Mouse (Mus musculus): ENCODE measurements around the gene Ipo11.

Ipo11 gene

DNA sequence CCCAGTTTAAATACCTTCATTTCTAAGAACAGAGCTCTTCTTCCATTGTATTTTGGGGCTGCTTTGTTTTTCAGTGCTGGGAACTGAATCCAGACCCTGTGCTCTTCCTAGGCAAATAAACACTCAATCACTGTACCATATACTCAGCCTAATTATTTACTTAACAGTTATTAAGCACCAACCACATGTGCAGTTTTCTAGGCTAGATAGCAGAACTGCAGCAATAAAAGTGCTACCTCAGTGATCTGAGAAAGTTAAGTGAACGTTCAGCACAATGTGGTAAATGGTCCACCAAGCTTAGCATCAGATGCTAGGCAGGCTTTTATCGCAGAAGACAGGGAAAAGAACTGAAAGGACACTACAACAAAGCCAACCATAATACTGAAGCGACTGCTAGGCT is 32.1 kb downstream of the Ipo11 start:
- DNase-seq (ENCODE audit: extremely low spot score) = no peak

DNA sequence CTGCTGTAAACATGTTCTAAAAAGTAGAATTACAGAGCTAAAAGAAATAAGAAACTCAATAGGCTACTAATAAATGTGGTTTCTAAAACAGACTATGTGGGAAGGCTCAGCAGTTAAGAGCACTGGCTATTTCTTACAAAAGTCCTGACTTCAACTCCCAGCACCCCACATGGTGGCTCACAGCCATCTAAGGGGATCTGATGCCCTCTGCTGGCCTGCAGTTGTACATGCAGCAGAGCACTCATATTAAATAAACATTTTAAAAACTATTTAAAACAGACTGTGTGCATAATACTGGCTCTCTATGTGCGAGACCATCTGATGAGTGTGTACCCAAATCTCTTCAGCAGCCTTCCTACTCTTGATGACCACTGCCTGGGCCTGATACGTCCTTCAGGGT is 42.5 kb downstream of the Ipo11 start:
- DNase-seq (ENCODE audit: extremely low spot score) = no peak

GRCm38 (mm10) chr13:106893701-106894100 is 43.1 kb downstream of the Ipo11 start:
- DNase-seq (ENCODE audit: extremely low spot score) = no peak

DNA sequence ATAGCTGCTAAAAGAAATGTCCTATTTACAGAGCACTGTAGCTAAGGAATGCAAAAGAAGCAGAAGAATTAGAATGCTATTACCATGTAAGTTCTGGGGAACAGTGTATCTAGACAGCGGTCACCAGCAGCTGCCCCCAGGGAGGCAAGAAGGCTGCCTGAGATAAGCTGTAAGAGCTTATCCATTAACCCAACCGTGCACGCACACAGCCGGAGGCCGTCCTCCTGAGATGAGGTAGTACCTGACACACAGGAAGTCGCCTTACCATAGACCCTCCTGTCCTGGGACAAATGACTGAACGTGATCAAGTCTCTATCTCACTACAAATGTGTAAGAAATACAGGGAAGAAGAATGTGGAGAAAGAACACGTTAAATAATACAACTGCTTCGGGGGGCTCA is 43.6 kb downstream of the Ipo11 start:
- no peak for DNase-seq (ENCODE audit: extremely low spot score)

- DNase-seq (ENCODE audit: extremely low spot score) = no peak
Observed at GRCm38 (mm10) chr13:106887364-106887763, 49.4 kb downstream of the Ipo11 start.

GRCm38 (mm10) chr13:106884249-106884648 is 52.5 kb downstream of the Ipo11 start:
- no peak for DNase-seq (ENCODE audit: extremely low spot score)

- no peak for DNase-seq (ENCODE audit: extremely low spot score)
Observed at GRCm38 (mm10) chr13:106876278-106876677, 60.5 kb downstream of the Ipo11 start.

DNA sequence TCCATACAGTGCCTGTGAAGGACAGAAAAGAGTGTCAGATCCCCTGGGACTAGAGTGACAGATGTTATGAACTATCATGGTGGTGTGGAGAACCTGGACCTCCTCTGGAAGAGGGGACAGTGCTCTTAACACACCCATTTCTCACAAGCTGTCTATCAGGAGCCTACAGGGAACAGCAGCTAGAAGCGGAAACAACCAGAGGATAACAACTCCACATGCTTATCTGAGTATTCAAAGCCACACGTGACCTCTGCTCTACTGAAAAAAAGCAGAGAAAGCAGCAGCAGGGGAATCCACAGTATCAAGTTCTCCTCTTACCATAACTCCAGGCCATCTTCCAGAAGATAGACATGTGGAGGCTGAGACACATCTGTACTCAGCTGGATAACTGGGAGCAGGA is 71.2 kb downstream of the Ipo11 start:
- no peak for DNase-seq (ENCODE audit: extremely low spot score)

GRCm38 (mm10) chr13:106858779-106859178 is 78.0 kb downstream of the Ipo11 start:
- DNase-seq (ENCODE audit: extremely low spot score) = no peak

- no peak for DNase-seq (ENCODE audit: extremely low spot score)
Observed at GRCm38 (mm10) chr13:106856556-106856955, 80.2 kb downstream of the Ipo11 start.

GRCm38 (mm10) chr13:106847534-106847933 is 89.2 kb downstream of the Ipo11 start:
- DNase-seq (ENCODE audit: extremely low spot score) = no peak

GRCm38 (mm10) chr13:106844928-106845327 is 91.8 kb downstream of the Ipo11 start:
- no peak for DNase-seq (ENCODE audit: extremely low spot score)

GRCm38 (mm10) chr13:106842542-106842941 is 94.2 kb downstream of the Ipo11 start:
- no peak for DNase-seq (ENCODE audit: extremely low spot score)

GRCm38 (mm10) chr13:106838778-106839177 is 98.0 kb downstream of the Ipo11 start:
- DNase-seq (ENCODE audit: extremely low spot score) = no peak

- no peak for DNase-seq (ENCODE audit: extremely low spot score)
Observed at GRCm38 (mm10) chr13:106836527-106836879, 100.3 kb downstream of the Ipo11 start.

- peak; percentile 17 for DNase-seq (ENCODE audit: extremely low spot score)
Observed at GRCm38 (mm10) chr13:106835844-106836526, 100.8 kb downstream of the Ipo11 start.

- no peak for DNase-seq (ENCODE audit: extremely low spot score)
Observed at GRCm38 (mm10) chr13:106830029-106830428, 106.7 kb downstream of the Ipo11 start.

DNA sequence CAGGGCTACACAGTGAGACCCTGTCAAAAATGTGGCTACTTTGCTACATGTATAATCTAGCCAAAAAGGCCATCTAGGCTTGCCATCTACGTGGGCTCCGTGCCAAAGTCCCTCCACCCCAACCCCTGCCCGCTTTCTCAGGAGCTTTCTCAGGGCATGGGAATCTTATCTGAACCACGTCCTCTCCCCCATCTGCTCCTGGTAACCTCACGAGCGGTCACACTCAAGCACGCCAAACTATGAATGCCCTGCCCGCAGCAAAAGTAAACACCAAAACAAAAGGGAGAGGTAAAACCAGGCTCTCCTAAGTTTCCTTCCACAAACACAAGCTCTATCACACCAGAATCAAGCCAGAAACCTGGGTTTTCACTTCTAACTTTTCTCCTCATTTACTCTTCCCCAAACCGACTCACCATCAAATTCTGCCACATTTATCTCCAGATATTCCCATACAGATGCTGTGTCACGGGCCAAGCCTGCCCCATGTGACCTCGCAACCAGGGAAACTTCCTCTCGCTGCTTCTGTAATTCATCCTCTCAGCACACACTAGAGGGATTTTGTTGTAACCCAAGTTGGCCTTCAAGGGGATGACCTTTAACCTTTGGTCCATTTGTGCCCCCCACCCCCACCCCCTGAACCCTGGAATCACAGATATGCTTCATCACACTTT is 107.3 kb downstream of the Ipo11 start:
- peak; percentile 14 for DNase-seq (ENCODE audit: extremely low spot score)

- no peak for DNase-seq (ENCODE audit: extremely low spot score)
Observed at GRCm38 (mm10) chr13:106825618-106826017, 111.1 kb downstream of the Ipo11 start.

DNA sequence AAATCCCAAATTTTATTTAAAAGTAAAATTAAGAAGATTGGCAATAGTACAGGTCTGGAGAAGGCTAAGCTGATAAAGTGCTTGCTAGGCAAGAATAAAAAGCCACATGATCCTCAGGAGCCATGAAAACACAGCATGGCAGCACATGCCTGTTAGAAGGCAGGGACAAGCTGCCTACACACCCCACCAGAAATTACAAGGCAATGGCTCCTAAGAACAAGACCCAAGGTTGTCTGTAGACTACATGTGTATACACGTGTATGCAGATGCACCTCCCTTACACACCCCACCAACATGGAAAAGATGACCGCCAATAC is 112.9 kb downstream of the Ipo11 start:
- DNase-seq (ENCODE audit: extremely low spot score) = no peak

DNA sequence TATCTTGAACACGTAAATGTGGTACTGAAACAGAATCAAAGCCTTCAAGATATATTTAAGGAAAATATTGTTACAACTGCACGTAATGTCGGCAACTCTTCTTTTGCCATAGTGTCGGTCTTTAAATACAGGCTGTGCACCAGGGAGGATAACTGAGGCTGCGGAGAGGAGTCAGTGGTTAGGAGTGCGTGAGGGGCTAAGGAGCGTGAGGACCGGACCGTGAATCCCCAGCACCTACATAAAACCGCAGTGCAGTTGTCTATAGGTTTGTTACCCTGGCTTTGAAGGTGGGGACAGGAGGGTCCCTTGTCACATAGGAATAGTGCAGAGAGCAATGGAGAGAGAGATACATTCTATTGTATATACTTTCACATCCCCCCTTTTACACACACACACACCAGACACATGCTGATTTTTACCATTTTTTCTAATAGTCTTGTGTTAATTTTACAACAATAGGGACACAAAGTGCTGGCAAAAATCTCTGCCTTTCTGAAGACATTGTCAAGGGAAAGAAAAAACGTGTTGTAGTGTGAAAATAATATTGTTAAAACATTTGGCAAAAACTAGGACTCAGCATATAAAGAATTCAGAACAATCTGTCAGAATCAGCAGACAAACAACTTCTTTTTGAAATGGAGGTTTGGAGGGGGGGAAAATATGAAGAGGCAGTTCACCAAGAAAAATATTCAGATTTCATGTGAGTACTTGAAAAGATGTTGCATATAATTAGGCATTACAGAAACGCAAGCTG is 113.5 kb downstream of the Ipo11 start:
- DNase-seq (ENCODE audit: extremely low spot score) = no peak

GRCm38 (mm10) chr13:106820149-106820548 is 116.6 kb downstream of the Ipo11 start:
- no peak for DNase-seq (ENCODE audit: extremely low spot score)

- DNase-seq (ENCODE audit: extremely low spot score) = no peak
Observed at GRCm38 (mm10) chr13:106819749-106820148, 117.0 kb downstream of the Ipo11 start.

Measured in embryo, embryonic 9.5 days (tissue).